Mouse (Mus musculus) liver, embryonic 13.5 days (tissue): Measurements from ENCODE around the gene Rnh1. TPM values are rescaled to one million over a fixed set of nuclear protein-coding genes. Genes with fewer than 3 reads are reported as not detected.

Experiments used
- microRNA counts: library from miRNA; unstranded; fragments of <30 nt; microRNA quantifications from one replicate; lab custom pipeline; 2016
- microRNA-seq: library from miRNA; unstranded; fragments of <30 nt; microRNA quantifications from one replicate; pipeline ENCODE4, GENCODE M21; 2016
- polyA plus RNA-seq: library from polyadenylated mRNA; unstranded; fragments of >200 nt; fragmentation: Nextera tagmentation; extraction: Ambion mirVana; gene quantifications from 2 replicates; pipeline ENCODE4 v1.2.1, GENCODE M21; 2015

Gene Rnh1
- polyA plus RNA-seq, 1 experiment from 2014 or later = 55.0 TPM

MicroRNA genes within 50 kb of the gene (microRNA counts, 519-probe panel; counts per million panel counts)
- microRNA mmu-miR-210 (lab: Ali Mortazavi, UCI) = 4,369 counts per million, percentile 39 among the panel's probes with 10 or more counts

Small RNA genes lying within 50 kb of the gene (microRNA-seq; reads per million reads assigned to microRNA genes)
- 1,029 reads per million, percentile 76 among the genes with 10 or more reads in this experiment for gene Mir210

Other genes with a start within 250 kb of the Rnh1 start
- gene Pgghg, start 231.5 kb downstream of the Rnh1 start, polyA plus RNA-seq = 5.0 and 5.9 TPM in 2 replicates
- gene Ifitm5, start 222.6 kb downstream of the Rnh1 start, polyA plus RNA-seq = 0.35 and 0.61 TPM in 2 replicates
- gene Gm45717, start 216.9 kb downstream of the Rnh1 start, polyA plus RNA-seq = not detected in 2 replicates
- 309 and 331 TPM in 2 replicates for gene Ifitm2, start 216.9 kb downstream of the Rnh1 start, polyA plus RNA-seq
- 22.3 and 24.0 TPM in 2 replicates for gene Ifitm1, start 205.6 kb downstream of the Rnh1 start, polyA plus RNA-seq
- gene Ifitm3, start 162.1 kb downstream of the Rnh1 start, polyA plus RNA-seq = 53.9 and 61.7 TPM in 2 replicates
- 2.7 and 2.9 TPM in 2 replicates for gene Ifitm6, start 154.9 kb downstream of the Rnh1 start, polyA plus RNA-seq
- not detected in 2 replicates for gene Gm17387, start 143.7 kb downstream of the Rnh1 start, polyA plus RNA-seq
- 0.75 and 0.81 TPM in 2 replicates for gene B4galnt4, start 111.8 kb downstream of the Rnh1 start, polyA plus RNA-seq
- gene Pkp3, start 94.6 kb downstream of the Rnh1 start, polyA plus RNA-seq = 0.70 and 0.71 TPM in 2 replicates
- gene Sigirr, start 72.3 kb downstream of the Rnh1 start, polyA plus RNA-seq = 16.5 and 16.9 TPM in 2 replicates
- gene Ano9, start 55.1 kb downstream of the Rnh1 start, polyA plus RNA-seq = 0.12 and 0.20 TPM in 2 replicates
- 138 and 147 TPM in 2 replicates for gene Ptdss2, start 50.5 kb downstream of the Rnh1 start, polyA plus RNA-seq
- 91.5 and 104 TPM in 2 replicates for gene Hras, start 21.1 kb upstream of the Rnh1 start, polyA plus RNA-seq
- 12.2 and 15.5 TPM in 2 replicates for gene Lrrc56, start 21.3 kb upstream of the Rnh1 start, polyA plus RNA-seq
- gene Lmntd2, start 41.2 kb upstream of the Rnh1 start, polyA plus RNA-seq = 0.59 and 0.71 TPM in 2 replicates
- 23.9 and 26.7 TPM in 2 replicates for gene Rassf7, start 43.0 kb upstream of the Rnh1 start, polyA plus RNA-seq
- 32.6 and 34.9 TPM in 2 replicates for gene Phrf1, start 55.9 kb upstream of the Rnh1 start, polyA plus RNA-seq
- 6.3 and 6.4 TPM in 2 replicates for gene Irf7, start 93.6 kb upstream of the Rnh1 start, polyA plus RNA-seq
- gene Cdhr5, start 103.9 kb upstream of the Rnh1 start, polyA plus RNA-seq = 0.10 and 0.32 TPM in 2 replicates
- 0.22 TPM in 1 of 2 replicates, not detected in the other for gene Sct, start 106.3 kb upstream of the Rnh1 start, polyA plus RNA-seq
- 0.03 TPM in 1 of 2 replicates, not detected in the other for gene Drd4, start 119.1 kb upstream of the Rnh1 start, polyA plus RNA-seq
- 16.3 and 17.1 TPM in 2 replicates for gene Deaf1, start 154.8 kb upstream of the Rnh1 start, polyA plus RNA-seq
- 18.2 and 19.6 TPM in 2 replicates for gene Tmem80, start 154.9 kb upstream of the Rnh1 start, polyA plus RNA-seq
- gene Eps8l2, start 166.0 kb upstream of the Rnh1 start, polyA plus RNA-seq = 5.1 and 6.6 TPM in 2 replicates
- gene Taldo1, start 219.3 kb upstream of the Rnh1 start, polyA plus RNA-seq = 518 and 542 TPM in 2 replicates
- 18.1 and 18.3 TPM in 2 replicates for gene Gatd1, start 241.3 kb upstream of the Rnh1 start, polyA plus RNA-seq